Mouse (Mus musculus) hindbrain, postnatal 0 days (tissue): ENCODE data around the gene Dpy30. TPM values are rescaled to one million over a fixed set of nuclear protein-coding genes. Genes with fewer than 3 reads are reported as not detected.

ENCODE experiments used
- ATAC-seq: fragments of 200-750 bp; cut with Nextera tagmentation; 2 replicates; pipeline ENCODE4 v1.8.0; 2017; ENCODE audit warnings: mild to moderate bottlenecking, moderate TSS enrichment, moderate library complexity
- DNase-seq: peaks from one replicate; pipeline ENCODE4 v3.0.0-alpha.2; 2015; ENCODE audit warnings: low spot score
- H3K27ac ChIP-seq: fragments of 300-500 bp; sonication (generic); 2 replicates; pipeline ENCODE4 v1.5.1; 2014; ENCODE audit warnings: mild to moderate bottlenecking
- H3K27me3 ChIP-seq: fragments of 300-500 bp; sonication (generic); 2 replicates; pipeline ENCODE4 v1.6.1; 2014; ENCODE audit warnings: low read length, mixed read lengths; ENCODE audit not compliant: insufficient read depth
- H3K36me3 ChIP-seq: fragments of 300-500 bp; sonication (generic); 2 replicates; pipeline ENCODE4 v1.6.1; 2014; ENCODE audit warnings: low read length, mixed read lengths; ENCODE audit not compliant: insufficient read depth
- H3K4me1 ChIP-seq: fragments of 300-500 bp; sonication (generic); 2 replicates; pipeline ENCODE4 v1.6.1; 2014; ENCODE audit warnings: antibody characterized with exemption, low read length, mixed read lengths; ENCODE audit not compliant: insufficient read depth
- H3K4me2 ChIP-seq: fragments of 300-500 bp; sonication (generic); 2 replicates; pipeline ENCODE4 v1.6.1; 2014; ENCODE audit warnings: low read depth, mild to moderate bottlenecking, low read length, moderate library complexity, mixed read lengths
- H3K4me3 ChIP-seq: fragments of 300-500 bp; sonication (generic); 2 replicates; pipeline ENCODE4 v1.5.1; 2014; ENCODE audit warnings: low read length
- H3K9ac ChIP-seq: fragments of 300-500 bp; sonication (generic); replicated peaks from 2 replicates; pipeline ENCODE4 v1.6.1; 2014; ENCODE audit warnings: mild to moderate bottlenecking, low read length, moderate library complexity, mixed read lengths
- H3K9me3 ChIP-seq: fragments of 300-500 bp; sonication (generic); 2 replicates; pipeline ENCODE4 v1.6.1; 2016; ENCODE audit warnings: low read length, mixed read lengths
- CTCF ChIP-seq: IDR thresholded peaks from 2 replicates; pipeline ENCODE4 v1.5.1; 2016; ENCODE audit warnings: antibody characterized with exemption, control low read depth, low read depth
- WGBS: fragments of 180-500 bp; shearing (Covaris S2); extraction: QIAGEN DNeasy Blood & Tissue Kit; methylation state at CpG from one replicate; pipeline ENCODE4 v1.1.7; 2014; 5-methylcytosine and 5-hydroxymethylcytosine counted together
- polyA plus RNA-seq: library from polyadenylated mRNA; unstranded; fragments of >200 nt; fragmentation: Nextera tagmentation; extraction: Ambion mirVana; gene quantifications from 2 replicates; pipeline ENCODE4 v1.2.1, GENCODE M21; 2015
- total RNA-seq: library from RNA; depleted of rRNA; stranded (reverse); fragments of >200 nt; gene quantifications from 2 replicates; pipeline ENCODE4 v1.2.3, GENCODE M21; 2014

The Dpy30 gene
- total and polyA plus RNA-seq, 2 experiments from 2014 or later: 42.5 to 253 TPM

- no peak for TF ChIP-seq CTCF
- WGBS: 1% methylated on average over 60 of the region's 110 CpGs
- Histone ChIP-seq H3K4me3 (peak within 1 kb of the TSS; percentile 93), H3K27me3 (no peaks in the 10 kb centered on the region), H3K4me1 (0 out of 2 replicates have a peak, but pooled peaks cover 4% of the 10 kb centered on the region), H3K4me2 (peak within 1 kb of the TSS; percentile 80), H3K9me3 (no peaks in the 10 kb centered on the region), H3K9ac (peak within 1 kb of the TSS; percentile 86), H3K36me3 (peaks cover 5% of the 10 kb centered on the region; the same call in 1 of the 2 replicates), H3K27ac (peak within 1 kb of the TSS; percentile 97)
- DNase-seq: peak; percentile 88
- ATAC-seq: peak; percentile 90
Measured at GRCm38 (mm10) chr17:74295026-74295970, 28.4 kb downstream of the Dpy30 start, which contains the start of gene Memo1. Gene Memo1, minus strand, starts transcription at chr17:74295521.

GRCm38 (mm10) chr17:74294426-74295025 is 29.2 kb downstream of the Dpy30 start:
- peak; percentile 79 for ATAC-seq
- TF ChIP-seq CTCF: no peak
- 0% methylated on average over 48 of the region's 80 CpGs for WGBS

GRCm38 (mm10) chr17:74293687-74294425 is 29.9 kb downstream of the Dpy30 start:
- DNase-seq (peak; percentile 52), ATAC-seq (no peak; the same call in 1 of the 2 replicates)
- Histone ChIP-seq H3K27me3 (no peaks in the 10 kb centered on the region), H3K9me3 (no peaks in the 10 kb centered on the region), H3K36me3 (peaks cover 2% of the 10 kb centered on the region; the same call in 1 of the 2 replicates), H3K4me2 (peak overlapping the region; percentile 80), H3K4me3 (peak overlapping the region; percentile 93), H3K4me1 (0 out of 2 replicates have a peak, but pooled peaks cover 4% of the 10 kb centered on the region), H3K27ac (peak overlapping the region; percentile 97), H3K9ac (peak overlapping the region; percentile 86)
- TF ChIP-seq CTCF: no peak
- WGBS: under 1% methylated on average over 18 of the region's 18 CpGs

More at GRCm38 (mm10) chr17:74294426-74295025, 29.2 kb downstream of the Dpy30 start:
- Histone ChIP-seq H3K9ac (peak overlapping the region; percentile 86), H3K4me2 (peak overlapping the region; percentile 80), H3K4me3 (peak overlapping the region; percentile 93), H3K4me1 (0 out of 2 replicates have a peak, but pooled peaks cover 4% of the 10 kb centered on the region), H3K27me3 (no peaks in the 10 kb centered on the region), H3K36me3 (peaks cover 5% of the 10 kb centered on the region; the same call in 1 of the 2 replicates), H3K9me3 (no peaks in the 10 kb centered on the region), H3K27ac (peak overlapping the region; percentile 97)
- DNase-seq: peak; percentile 75

DNA sequence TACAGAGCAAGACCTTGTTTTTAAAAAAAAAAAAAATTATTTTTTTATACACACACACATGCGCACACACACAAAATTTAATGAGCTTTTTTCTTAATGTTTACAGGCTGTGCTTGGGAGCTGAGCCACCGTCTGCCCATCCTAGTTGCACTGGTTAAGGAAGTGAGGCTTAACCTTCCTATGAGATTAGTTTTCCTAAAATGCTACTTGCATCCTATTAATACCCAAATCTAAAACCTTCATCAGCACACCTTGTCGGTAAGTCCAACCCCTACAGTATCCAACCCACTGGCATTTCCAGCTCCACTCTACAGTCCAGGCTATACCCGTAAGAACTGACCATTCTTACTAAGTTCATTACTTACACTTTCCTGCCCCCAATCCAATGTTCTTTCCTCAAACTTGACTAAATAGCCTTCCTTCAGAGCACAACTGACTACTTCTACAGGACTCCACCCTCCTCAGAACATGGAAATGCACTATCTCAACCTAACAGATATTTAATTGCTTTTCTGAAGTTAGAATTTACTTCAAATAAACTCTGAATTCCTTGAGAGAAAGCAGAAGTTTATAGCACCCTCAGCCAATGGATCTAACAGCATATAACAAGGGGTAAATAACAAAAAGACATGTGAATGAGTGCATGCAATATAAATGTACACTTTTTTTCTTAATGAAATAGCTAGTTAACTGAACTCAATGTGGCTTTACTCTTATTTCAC is 31.9 kb downstream of the Dpy30 start:
- Histone ChIP-seq H3K9me3 (no peaks in the 10 kb centered on the region), H3K27ac (no peak overlapping the region), H3K4me2 (no peak overlapping the region), H3K4me3 (no peak overlapping the region), H3K9ac (no peak overlapping the region), H3K27me3 (no peaks in the 10 kb centered on the region), H3K4me1 (0 out of 2 replicates have a peak, but pooled peaks cover 4% of the 10 kb centered on the region), H3K36me3 (no peaks in the 10 kb centered on the region)
- WGBS: 79% methylated on average over 4 of the region's 4 CpGs
- no peak for DNase-seq
- no peak for TF ChIP-seq CTCF
- no peak for ATAC-seq

DNA sequence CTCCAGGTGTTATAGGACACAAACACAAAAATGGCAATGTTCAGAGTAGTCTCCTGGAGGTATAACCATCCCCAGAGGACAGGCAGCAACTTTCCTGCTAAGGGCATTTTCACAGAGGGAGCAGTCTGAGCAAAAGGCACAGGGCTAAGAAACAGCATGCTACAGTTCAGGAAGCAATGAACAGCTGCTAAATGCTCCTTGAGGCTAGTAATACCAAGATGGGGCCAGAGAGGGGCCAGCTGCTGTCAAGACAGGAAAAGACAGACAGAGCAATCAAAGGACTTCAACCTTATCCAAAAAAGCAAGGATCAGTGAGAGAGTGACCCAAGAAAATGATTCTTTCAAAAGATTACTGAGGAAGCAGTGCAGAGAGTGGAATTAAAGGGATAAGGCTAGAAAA is 32.9 kb downstream of the Dpy30 start:
- TF ChIP-seq CTCF: no peak
- ATAC-seq (no peak), DNase-seq (no peak)
- no peaks in the 10 kb centered on the region for H3K27me3 ChIP-seq
- H3K27ac ChIP-seq: no peak overlapping the region
- 0 out of 2 replicates have a peak, but pooled peaks cover 4% of the 10 kb centered on the region for H3K4me1 ChIP-seq
- no peak overlapping the region for H3K4me2 ChIP-seq
- no peak overlapping the region for H3K4me3 ChIP-seq
- H3K36me3 ChIP-seq: no peaks in the 10 kb centered on the region
- no peaks in the 10 kb centered on the region for H3K9me3 ChIP-seq
- H3K9ac ChIP-seq: no peak overlapping the region
